Mouse (Mus musculus) splenic B cell, adult 2 months (primary cell): ENCODE results near the gene Gns.
"Not testable (repeated sequence)": the region's sequence is repeated elsewhere in the genome, so short reads cannot be mapped to it uniquely, and the experiment has no call there.

Experiments used
- DNase-seq: peaks from one replicate; pipeline ENCODE4 v3.0.0-alpha.2; 2011; ENCODE audit warnings: low read depth, low spot score
- H3K27me3 ChIP-seq: 2 replicates; pipeline ENCODE4 v1.6.1; 2012; ENCODE audit warnings: mild to moderate bottlenecking, low read length, moderate library complexity, mixed read lengths; ENCODE audit not compliant: control insufficient read depth, poor library complexity, insufficient read depth, severe bottlenecking
- H3K36me3 ChIP-seq: 2 replicates; pipeline ENCODE4 v1.6.1; 2012; ENCODE audit warnings: mild to moderate bottlenecking, low read length, moderate library complexity, mixed read lengths; ENCODE audit not compliant: control insufficient read depth, poor library complexity, insufficient read depth, severe bottlenecking

Gene Gns

GRCm38 (mm10) chr10:121364801-121365564, at the start of gene Gns:
TSS of gene Gns (plus strand) at chr10:121365090.
- H3K27me3 ChIP-seq: no peaks in the 10 kb centered on the region
- DNase-seq: peak; percentile 89

GRCm38 (mm10) chr10:121315321-121316283, 49.3 kb upstream of the Gns start:
- Histone ChIP-seq H3K36me3 (no peaks in the 10 kb centered on the region), H3K27me3 (no peaks in the 10 kb centered on the region)
- DNase-seq: peak; percentile 21

More at GRCm38 (mm10) chr10:121364801-121365564, at the start of gene Gns:
- no peaks in the 10 kb centered on the region; the same call in 1 of the 2 replicates for H3K36me3 ChIP-seq

GRCm38 (mm10) chr10:121316361-121316760, 48.5 kb upstream of the Gns start:
- Histone ChIP-seq H3K36me3 (no peaks in the 10 kb centered on the region), H3K27me3 (no peaks in the 10 kb centered on the region)
- DNase-seq: peak; percentile 79

GRCm38 (mm10) chr10:121318397-121318950, 46.4 kb upstream of the Gns start:
- no peaks in the 10 kb centered on the region for H3K27me3 ChIP-seq
- no peaks in the 10 kb centered on the region for H3K36me3 ChIP-seq
- DNase-seq: no peak

- no peaks in the 10 kb centered on the region for H3K36me3 ChIP-seq
- H3K27me3 ChIP-seq: no peaks in the 10 kb centered on the region; the same call in 1 of the 2 replicates
- no peak for DNase-seq
Observed at GRCm38 (mm10) chr10:121323493-121323892, 41.4 kb upstream of the Gns start.

- peak; percentile 19 for DNase-seq
Observed at GRCm38 (mm10) chr10:121326167-121326566, 38.7 kb upstream of the Gns start.

GRCm38 (mm10) chr10:121329586-121329985, 35.3 kb upstream of the Gns start:
- H3K27me3 ChIP-seq: no peaks in the 10 kb centered on the region; the same call in 1 of the 2 replicates
- DNase-seq: no peak
- H3K36me3 ChIP-seq: no peaks in the 10 kb centered on the region

More at GRCm38 (mm10) chr10:121326167-121326566, 38.7 kb upstream of the Gns start:
- Histone ChIP-seq H3K36me3 (no peaks in the 10 kb centered on the region), H3K27me3 (no peaks in the 10 kb centered on the region; the same call in 1 of the 2 replicates)

GRCm38 (mm10) chr10:121330940-121331339, 34.0 kb upstream of the Gns start:
- Histone ChIP-seq H3K36me3 (no peaks in the 10 kb centered on the region), H3K27me3 (no peaks in the 10 kb centered on the region; the same call in 1 of the 2 replicates)
- DNase-seq: peak; percentile 78

- peak; percentile 84 for DNase-seq
Observed at GRCm38 (mm10) chr10:121334576-121334975, 30.3 kb upstream of the Gns start.

GRCm38 (mm10) chr10:121336536-121336935, 28.4 kb upstream of the Gns start:
- H3K27me3 ChIP-seq, DNase-seq, H3K36me3 ChIP-seq: not testable (repeated sequence)

More at GRCm38 (mm10) chr10:121334576-121334975, 30.3 kb upstream of the Gns start:
- Histone ChIP-seq H3K36me3 (no peaks in the 10 kb centered on the region), H3K27me3 (no peaks in the 10 kb centered on the region)

GRCm38 (mm10) chr10:121340754-121341593, 23.9 kb upstream of the Gns start:
- DNase-seq: no peak
- no peaks in the 10 kb centered on the region for H3K27me3 ChIP-seq
- H3K36me3 ChIP-seq: no peaks in the 10 kb centered on the region

- Histone ChIP-seq H3K27me3 (no peaks in the 10 kb centered on the region), H3K36me3 (no peaks in the 10 kb centered on the region)
- no peak for DNase-seq
Observed at GRCm38 (mm10) chr10:121342260-121342659, 22.6 kb upstream of the Gns start.

- DNase-seq: no peak
- no peaks in the 10 kb centered on the region for H3K36me3 ChIP-seq
- no peaks in the 10 kb centered on the region for H3K27me3 ChIP-seq
Observed at GRCm38 (mm10) chr10:121343867-121344266, 21.0 kb upstream of the Gns start.

GRCm38 (mm10) chr10:121349244-121349643, 15.6 kb upstream of the Gns start:
- no peak for DNase-seq

More at GRCm38 (mm10) chr10:121349244-121349643, 15.6 kb upstream of the Gns start:
- Histone ChIP-seq H3K27me3 (no peaks in the 10 kb centered on the region), H3K36me3 (no peaks in the 10 kb centered on the region)
